Mouse (Mus musculus) regulatory T cell (primary cell): Measurements from ENCODE around the gene Grik3.

Experiments used
- in situ Hi-C: fragments of 300-600 bp; cut with MboI, MseI; formaldehyde crosslinking; loops from one replicate; pipeline ENCODE4 v1.15.1; 2025; ENCODE audit warnings: high pct_unique_total_duplicates

The Grik3 gene

DNA sequence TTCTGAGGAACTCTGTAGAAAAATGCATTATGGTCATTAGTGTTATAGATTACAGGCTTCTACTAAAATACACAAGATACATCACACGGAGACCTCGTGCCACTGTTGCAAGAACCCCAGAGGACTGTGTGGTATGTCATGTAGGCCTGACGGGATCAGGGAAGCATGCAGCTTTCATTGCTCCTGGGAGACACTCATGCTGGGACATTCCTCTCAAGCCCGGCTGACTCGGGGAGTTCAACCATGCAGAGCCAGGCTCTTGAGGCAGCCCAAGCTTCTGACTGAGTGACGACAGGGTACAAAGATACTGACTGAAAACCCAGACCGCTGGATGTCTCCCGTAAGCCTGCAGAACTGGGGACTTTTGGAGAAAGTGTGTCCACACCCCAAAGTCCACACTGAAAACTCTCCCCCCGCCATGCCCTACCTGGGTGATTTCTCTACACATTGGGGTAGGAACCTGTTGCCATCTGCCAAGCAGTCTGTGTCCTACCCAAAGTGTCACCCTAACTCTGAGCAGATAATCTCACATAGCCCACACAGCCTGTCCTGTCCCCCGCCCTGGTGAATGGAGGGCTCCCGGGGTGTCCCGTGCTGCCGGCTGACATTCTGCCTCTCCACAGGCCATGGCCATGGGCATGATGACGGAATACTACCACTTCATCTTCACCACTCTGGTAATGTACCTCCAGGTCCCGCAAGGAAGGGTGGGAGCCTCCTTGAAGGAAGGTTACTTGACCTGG lies 150.6 kb downstream of the Grik3 start:
- in situ Hi-C loops, result no loop called here

DNA sequence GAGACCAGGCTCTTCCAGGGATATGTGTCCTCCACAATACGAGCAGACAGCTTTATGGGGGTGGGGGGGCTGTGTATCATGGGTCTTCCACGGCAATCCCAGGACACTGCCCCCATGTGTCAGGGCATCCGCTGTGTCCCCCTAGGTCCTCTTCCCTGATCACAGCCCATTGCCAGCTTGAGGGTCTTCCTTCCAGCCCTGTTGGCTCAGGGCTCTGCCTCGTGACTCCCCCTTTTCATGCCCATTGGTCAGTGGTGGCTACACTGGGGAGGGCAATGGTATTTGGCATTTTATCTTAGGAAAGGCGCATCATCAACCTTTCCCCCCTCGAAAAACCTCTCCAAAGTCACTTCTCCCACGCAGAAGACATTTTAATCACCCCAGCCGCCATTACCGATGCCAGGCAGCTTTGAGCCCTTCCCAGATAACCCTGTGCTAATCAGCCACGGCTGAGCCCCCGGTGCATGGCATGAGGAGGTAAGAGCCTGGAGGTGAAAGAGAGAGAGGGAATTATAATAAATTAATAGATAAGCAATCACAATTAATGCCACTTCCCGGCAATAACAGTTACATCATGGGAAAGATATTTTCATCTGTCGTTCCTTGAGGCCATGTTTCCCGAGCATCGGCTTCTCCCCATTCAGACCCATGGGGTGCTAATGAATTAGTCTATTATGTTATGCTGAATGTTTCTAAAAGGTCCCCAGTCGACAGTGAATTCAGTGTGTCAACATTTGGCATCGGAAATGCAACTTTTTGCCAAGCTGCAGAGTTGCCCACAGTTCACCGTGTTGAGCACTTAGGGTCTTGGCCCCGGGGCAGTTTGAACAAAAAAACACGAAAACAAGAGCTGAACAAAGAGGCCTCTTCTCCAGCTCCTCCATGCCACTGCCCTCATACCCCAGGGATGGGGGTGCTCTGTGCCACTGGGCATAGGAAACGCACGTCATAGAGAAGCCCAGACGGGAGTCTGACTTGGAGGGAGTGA lies 154.4 kb downstream of the Grik3 start:
- in situ Hi-C loops, result no loop called here

DNA sequence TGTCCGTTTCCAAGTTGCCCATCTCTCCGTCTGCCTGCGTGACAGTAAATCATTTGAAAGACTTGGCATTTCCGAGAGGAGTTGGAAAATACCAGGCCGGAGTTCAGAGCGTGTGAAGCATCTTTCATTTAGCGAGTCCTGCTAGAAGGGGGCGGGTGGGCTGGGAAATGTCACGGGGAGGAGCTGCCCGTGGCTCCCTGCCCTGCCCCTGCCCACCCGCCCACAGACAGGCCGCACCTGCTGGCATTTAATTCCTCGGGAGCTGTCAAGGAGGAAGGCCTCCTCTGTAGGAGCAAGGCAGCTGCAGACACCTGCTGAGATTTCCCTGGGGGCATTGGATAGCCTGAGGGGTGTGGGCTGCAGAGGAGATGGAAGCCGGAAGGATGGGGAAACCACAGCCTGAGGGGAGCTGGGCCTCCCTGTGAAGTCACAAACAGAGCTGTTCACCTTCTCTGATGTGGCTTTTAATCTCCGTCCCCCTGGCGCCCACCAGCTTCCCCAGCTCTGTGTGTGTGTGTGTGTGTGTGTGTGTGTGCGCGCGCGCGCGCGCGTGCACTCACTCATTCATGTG lies 161.3 kb downstream of the Grik3 start:
- in situ Hi-C loops, result no loop called here

DNA sequence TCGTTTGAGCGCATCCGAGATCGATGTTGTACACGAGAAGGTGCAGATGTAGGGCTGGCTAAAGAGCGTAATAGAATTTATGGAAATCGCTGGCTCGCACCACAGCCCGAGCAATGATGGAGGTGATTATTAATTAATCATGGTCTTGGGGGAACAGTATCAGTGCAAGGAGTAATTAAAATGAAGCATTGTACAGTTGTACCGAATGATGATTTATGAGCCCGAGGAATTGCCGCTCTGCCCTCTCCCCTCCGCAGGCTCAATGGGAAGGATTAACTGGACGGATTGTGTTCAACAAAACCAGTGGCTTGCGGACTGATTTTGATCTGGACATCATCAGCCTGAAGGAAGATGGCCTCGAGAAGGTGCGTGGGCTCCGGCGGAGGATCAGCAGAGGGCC lies 165.5 kb downstream of the Grik3 start:
- in situ Hi-C loops, result no loop called here

DNA sequence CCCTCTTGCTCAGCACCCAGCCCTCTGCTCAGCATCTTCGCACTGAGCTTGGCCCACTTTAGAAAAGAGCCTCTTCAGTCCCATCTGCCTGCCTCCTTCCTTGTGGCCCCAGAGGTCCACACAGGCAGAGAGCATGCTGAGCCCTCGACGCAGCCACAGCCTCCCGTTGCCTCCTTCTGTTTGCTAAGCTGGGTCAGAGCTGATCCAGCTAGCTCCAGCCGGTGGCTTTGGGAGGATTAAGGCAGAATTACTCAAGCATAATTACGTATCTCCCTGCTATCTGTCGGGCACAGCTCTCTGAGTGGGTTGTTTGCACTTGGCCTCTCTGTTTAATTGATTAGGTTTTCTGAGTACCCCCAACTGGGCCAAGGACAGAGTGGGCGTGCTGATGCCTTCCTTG lies 167.9 kb downstream of the Grik3 start:
- in situ Hi-C loops, result no loop called here

DNA sequence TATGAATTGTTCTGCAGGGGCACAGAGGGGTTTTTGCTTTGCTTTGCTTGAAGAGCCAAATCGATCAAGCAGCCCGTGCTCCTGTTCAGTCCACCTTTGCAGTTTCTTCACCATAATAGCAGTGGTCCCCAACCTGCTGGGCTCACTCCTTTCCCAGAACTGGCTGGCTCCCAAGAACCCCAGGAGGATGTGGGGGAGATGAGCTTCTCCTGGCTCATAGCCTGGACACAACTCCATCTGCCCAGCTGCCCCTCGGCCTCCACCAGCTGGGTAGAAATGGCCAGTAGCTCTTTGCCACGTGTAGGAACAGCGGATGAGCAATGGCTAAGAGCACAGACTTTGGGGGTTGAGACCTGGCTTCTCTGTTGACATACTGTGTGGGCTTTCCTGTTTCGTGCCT lies 171.5 kb downstream of the Grik3 start:
- in situ Hi-C loops, result no loop called here

DNA sequence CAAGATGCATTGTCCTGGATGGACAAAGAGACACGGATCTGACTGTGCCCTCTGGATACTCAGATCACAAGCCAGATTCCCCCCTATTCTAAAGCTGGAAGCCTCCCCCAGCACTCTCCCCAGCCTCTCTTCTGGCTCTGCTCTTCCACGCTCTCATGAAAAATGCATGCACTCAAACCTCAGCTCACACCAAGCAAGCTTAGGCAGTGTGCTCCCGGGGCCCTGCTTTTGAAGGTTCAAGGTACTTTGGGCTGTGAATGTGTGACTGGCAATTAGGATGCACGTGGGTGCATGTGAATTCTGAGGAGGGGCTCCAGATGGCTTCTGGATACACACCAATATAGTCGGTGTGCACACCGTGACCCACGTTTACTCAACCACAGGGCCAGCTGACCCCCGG lies 172.8 kb downstream of the Grik3 start:
- in situ Hi-C loops, result no loop called here

DNA sequence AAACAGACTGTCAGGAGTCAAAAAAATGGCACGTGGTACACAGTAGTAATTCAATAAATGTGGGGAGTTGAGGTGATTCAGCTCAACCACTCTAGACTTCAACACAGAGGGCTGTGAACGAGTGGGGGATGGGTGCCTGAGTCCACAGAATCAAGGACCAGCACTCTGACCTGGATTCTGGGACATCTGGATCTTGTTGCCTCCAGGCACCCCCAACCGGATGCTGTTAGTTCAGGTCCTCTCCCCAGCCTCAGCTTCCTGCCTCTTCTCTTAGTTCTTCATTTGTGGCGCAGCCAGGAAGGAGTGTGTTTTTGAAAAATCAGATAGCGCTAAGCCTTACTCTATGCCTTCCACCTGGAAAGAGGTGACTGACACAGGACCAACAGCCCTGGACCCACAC lies 175.5 kb downstream of the Grik3 start:
- in situ Hi-C loops, result no loop called here

DNA sequence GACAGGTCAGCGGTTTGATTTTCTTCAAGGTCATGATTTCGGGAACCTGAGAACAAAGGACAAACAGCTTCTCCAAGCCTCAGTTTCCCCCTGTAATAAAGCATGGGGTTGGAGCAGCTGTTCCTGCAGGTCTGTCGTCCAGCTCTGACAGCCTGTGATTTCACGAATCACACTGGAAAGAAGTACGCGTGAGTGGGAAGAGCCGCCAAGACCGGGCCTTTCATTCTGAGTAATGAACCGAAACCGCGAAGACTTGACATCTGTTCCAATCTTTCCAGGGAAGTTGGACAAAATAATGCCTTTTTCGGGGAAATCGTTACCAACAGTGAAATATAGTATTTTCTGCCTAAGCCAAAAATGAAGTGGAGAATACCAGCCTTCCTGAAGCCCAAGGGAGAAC lies 191.5 kb downstream of the Grik3 start:
- in situ Hi-C loops, result no loop called here

DNA sequence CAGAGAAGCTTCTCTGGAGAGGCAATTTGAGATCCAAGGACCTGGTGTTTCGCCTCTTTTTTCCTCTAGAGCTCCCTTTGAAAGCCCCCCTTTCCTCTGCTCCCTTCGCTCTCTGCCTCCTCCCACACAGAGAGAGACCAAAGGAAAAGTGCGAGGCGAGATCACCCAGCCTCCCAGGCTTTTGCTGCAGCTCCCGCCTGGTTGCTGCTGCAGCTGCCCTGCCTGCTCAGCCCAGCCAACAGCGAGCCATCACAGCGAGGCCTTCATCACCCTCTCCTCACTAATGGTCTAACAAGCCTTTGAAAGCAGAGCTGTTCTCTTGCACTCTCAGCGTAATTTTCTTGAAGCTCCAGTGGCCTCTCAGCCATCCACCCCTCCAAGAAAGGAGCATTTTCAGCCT lies 196.6 kb downstream of the Grik3 start:
- in situ Hi-C loops, result no loop called here

DNA sequence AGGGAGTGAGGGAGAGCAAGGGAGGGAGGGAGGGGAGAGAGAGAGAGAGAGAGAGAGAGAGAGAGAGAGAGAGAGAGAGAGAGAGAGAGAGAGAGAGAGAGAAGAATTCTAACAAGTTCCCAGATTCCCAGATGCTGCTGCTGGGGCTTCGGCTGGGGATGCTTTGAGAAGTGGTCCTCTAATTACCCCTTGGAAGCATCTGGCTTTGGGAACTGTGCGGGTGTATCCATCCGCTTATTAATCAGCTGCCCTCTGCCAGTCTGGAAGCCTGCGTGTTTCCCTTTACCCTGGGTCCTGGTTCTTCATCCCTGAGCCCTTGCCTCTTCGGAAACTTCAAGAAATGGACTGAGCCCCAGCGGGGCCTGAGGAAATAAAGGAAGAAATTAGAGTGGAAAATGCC lies 204.9 kb downstream of the Grik3 start:
- in situ Hi-C loops, result no loop called here

DNA sequence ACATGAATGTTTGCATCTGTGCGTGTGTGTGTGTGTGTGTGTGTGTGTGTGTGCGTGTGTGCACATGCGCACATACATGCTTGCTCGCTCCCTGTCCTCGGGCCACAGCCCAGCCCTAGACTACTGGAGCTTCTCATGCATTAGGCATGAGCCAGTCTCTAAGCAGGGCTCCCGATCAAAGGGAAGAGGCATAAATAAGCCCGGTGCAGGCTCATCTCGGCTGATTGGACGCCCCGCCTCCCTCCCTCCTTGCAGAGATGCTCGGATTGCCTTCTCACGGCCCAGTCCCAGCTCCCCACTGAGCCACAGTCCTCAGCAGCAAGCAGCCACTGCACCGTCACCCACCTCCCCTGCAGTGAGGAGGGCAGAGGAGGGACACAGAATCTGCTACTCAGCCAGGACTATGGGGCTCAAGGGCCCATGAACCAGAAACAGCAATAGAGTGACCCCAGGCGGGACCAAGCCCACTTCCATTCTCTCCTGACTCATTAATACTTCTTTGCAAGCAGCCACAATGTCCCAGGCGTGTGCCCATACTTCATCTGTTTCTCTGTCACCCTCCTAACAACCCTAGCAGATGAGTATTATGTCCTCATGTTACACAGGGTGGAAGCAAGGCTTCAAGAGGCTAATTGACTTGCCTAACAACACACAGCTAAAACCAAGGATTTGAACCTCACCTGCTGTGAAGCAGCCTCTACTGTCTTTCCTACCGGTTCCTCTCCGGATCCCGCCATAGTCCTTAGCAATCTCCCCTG lies 205.9 kb downstream of the Grik3 start:
- in situ Hi-C loops, result no loop called here

DNA sequence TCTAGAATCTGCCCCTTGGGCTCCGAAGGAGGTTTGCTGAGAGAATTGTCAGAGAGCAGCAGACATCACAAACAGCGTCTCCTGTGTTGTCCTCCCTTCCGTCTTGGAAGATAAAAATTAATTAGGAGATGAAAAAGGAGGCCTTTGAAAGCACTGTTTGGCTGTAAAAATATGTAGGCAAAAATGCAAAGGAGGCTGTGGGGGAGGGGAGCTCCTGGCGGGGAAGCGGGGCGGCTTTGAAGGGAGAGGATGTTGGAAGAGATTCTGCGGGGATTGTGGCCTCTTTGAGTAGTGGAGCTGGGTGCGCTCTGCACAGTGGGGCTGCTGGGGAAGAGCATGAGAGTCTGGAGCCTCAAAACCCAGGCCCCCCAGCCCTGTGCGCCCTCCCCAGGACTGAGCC lies 207.1 kb downstream of the Grik3 start:
- in situ Hi-C loops, result no loop called here

DNA sequence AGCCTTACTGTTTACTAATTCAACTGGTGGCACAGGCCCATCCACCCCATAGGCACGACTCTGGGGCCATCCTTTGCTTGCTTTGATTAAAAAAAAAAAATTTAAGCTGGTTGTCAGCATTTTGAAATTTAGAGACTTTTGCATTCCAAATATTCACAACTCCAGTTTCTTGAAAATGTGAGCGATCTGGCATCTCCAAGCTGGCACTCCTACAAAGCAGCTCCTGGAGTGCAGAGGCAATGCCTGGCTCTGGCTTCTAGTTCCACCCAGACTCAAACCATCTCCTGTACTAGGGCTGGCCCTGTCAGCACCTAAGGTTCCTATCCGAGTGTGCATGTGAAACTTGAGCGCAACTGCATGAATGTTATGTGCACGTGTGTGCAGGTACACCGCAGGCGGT lies 208.6 kb downstream of the Grik3 start:
- in situ Hi-C loops, result no loop called here

DNA sequence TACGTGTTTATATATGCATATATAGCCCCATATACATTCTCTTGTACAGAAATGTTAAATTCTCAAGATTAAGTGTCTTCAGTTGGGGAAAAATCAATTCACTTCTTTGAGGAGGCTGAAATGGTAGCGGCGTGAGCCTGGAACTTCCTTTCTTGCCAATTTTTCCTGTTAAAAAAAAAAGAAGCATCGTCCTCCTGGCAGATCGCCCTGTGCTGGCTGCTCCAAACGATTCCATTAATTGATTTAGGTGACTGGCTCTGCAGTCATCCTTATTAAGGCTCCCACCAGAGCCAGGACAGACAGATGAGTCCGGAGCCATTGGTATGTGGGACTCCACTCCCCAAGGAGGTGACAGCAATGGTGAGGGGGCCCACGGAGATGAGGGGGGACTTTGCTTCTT lies 209.8 kb downstream of the Grik3 start:
- in situ Hi-C loops, result no loop called here

DNA sequence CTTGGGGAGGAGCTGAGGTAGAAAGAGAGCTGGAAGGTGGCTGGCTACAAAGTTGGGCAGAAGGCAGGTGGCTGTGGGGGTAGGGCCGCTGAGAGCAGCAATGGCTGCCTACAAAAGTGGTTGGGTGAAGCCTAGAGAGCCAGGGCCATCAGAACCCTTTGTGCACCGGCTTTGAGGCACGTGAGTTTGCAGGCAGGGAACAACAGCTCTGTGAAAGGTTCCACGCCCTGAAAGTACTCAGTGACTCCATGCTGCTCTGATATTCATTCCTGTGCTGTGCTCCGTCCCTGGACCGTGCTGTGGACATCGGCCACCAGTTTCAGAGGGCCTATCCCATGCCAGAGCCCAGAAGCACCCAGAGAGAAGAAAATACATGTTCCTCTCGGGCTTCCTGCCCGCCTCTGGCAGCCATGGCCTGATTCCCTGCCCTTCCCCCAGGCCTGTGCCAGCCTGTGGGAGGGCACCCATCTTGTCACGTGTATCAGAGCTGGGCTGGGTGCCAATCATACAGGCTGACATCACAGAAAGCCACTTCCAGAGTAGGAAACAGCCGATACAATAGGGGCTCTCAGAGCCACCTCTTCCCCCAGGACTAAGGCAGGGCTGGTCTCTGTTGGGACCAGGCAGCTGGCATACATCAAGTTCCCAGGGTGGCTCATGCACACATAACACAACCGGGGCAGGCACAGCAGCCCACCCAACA lies 212.3 kb downstream of the Grik3 start:
- in situ Hi-C loops, result no loop called here

DNA sequence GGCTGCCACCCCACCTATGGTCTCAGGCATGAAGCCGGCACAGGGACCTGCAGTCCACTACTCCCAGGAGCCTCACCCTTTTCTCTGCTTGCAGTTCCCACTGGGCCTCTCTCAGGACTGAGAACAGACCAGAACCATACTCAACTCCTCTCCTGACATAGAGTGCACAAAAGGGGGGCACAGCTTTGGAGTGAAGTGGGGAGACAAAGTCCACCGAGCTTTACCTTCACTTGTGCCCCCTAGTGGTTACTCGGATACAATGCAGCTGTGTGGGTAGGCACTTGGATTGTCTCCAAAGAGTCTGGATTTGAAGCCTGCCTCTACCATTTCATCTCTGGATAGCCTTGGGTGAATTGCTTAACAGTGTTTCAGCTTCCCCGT lies 212.8 kb downstream of the Grik3 start:
- in situ Hi-C loops, result no loop called here

DNA sequence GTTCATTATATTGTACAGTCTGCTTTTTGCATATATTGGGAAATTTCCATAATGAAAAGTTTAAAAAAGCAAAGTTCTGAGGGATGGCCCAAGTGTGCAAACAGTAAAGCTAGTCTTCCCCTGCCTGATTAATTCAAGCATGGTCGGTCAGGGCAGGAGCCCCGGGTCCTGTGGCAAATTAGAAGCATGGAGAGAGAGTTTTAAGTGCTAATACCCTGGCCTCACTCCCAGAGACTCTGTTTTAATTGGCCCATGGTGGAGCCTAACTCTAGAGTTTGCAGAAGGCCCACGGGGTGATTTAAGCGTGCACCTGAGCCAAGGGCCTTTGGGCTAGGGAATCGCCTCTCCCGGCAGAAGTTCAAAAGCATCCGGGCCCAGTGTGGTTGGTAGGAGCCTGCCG lies 215.2 kb downstream of the Grik3 start:
- in situ Hi-C loops, result no loop called here

DNA sequence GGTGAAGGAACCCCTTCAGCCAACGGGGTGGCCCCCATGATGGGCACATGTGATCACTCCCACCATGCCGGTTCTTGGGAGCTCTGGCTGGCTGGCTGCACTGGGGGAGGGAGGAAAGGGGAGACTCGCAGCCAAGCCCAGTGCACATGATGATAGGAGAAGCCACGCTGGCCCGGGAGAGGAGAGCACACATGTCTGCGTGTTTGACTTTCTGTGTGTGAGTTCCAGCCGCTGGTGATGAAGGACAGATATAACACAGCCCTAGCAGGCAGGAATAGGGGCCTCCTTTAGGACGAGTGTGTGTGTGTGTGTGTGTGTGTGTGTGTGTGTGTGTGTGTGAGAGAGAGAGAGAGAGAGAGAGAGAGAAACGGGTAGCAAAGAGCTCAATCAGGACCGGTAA lies 219.2 kb downstream of the Grik3 start:
- in situ Hi-C loops, result no loop called here

DNA sequence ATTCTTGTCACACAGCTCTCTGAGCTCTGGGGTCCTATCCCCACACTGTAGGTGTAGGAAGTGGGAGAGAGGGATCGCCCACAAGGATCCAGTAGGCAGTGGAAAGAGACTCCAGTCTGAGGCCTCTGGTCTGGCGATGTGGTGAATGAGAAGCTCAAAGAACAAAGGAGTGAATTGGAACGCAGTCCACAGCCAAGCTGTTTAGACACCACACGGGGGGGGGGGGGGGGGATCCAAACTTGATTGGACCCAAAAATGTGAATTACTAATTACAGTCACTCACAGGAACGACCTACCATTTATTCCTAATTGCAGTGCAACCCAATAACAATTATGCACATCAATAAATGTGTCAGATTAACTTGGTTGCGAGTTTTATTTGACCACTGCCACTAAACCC lies 227.4 kb downstream of the Grik3 start:
- in situ Hi-C loops, result no loop called here

DNA sequence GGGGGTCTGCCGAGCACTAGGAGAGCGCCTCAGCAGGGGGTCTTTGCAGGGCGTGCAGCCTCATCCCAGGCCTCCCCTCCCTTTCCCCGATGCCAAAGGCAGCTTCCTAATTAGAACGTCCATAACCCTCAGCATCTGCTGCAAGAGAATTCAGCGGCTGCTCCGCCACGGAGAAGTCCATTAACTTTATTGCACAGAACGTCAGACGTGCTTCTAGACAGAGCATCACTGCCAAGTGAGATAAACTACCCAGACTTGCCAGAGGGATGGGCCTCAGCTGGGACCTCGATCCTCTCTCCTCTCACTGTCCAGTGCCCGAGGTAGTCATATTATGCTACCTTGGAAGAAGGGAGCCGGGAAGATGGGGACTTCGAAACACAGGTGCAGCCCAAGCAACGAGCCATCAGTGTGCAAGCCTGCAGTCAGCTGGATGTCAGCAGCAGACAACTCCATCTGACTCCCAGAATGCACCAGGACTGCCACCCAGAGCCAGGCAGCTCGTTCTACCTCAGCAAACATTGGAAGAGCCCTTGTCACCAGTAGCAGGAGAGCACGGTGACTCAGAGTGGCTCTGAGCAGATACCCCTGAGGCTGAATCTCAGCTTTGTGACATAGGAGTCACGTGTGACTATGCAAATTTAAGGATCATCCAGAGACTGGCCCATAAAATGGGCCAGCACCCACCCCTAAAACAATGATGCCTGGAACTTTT lies 228.1 kb downstream of the Grik3 start:
- in situ Hi-C loops, result no loop called here
